Mouse (Mus musculus): ENCODE data around the gene Efemp1.

DNA sequence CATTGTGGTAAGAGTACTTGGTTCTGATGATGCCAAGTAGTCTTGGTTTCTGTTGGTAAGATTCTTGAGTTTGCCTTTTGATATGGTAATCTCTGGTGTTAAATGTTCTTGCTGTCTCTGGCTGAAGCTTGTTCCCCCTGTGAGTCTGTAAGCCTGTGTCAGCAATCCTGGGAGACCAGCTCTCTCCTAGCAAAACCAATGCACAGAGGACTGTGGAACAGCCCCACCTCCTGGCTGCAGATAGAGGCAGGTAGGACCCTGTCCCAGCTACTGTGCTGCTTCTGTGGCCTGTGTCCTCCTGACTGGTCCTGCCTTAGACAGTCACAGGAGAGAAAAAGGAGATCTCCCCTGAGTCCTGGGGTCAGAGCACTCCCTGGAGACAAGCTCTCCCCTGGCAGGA lies 81.4 kb downstream of the Efemp1 start:
- TF ChIP-seq GATA1 (IDR thresholded peaks at IDR 0.05; ENCODE audit: low read length), result no peak
- no peak for TF ChIP-seq TAL1 (IDR thresholded peaks at IDR 0.05; ENCODE audit: low read length)

Measured in erythroblast, embryonic 14.5 days (primary cell).